Mouse (Mus musculus) liver, adult 2 months (tissue): ENCODE measurements at regions not wholly inside any gene's neighbourhood (a gene's known extent, or its start where the extent isn't known, plus 50 kb on each side); places are given as distances from the start of the nearest gene placed in this dataset.

Source experiments
- CTCF ChIP-seq: fragments of 200-500 bp; IDR thresholded peaks from 2 replicates; pipeline ENCODE4 v1.5.1; 2011; ENCODE audit warnings: low read depth, low read length, control low read depth
- POLR2A ChIP-seq: fragments of 200-500 bp; IDR thresholded peaks from 2 replicates; pipeline ENCODE4 v1.6.1; 2011; ENCODE audit warnings: low read length, control low read depth; ENCODE audit not compliant: insufficient read depth; ENCODE audit errors: extremely low read depth

DNA sequence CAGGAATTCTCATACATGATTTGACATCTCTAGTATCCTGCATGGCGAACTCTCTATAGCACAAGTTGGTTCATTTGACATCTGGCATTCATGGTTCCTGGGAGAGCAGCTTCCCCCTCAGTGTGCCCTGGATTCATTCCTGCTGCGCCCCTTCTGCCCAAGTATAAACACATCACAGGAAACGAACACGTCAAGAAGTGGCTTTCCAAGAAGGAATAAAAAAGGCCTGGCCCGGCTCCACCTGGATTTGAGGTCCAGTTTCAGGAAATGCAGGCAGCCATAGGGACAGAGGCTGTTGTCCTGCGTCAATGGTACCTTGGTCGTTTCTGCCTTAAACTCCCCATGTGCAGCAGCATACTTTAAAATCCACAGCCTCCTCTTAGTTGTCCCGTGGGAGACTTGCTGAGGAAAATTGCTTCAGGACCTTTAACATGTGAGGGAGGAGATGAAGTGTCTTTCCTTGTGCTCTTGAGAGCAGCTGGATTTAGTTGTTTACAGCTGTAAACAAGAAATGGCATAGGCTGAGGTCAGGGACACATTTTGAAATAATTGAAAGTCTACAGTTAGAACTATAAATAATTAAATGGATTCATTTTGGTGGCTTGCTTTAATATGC, 226.9 kb upstream of the Nr2f1 start:
- no peak for TF ChIP-seq CTCF
- no peak for TF ChIP-seq POLR2A
